Mouse (Mus musculus) limb, embryonic 11.5 days (tissue): ENCODE data around the gene Zfp945. TPM values are rescaled to one million over a fixed set of nuclear protein-coding genes. Genes with fewer than 3 reads are reported as not detected.

Experiments used
- ATAC-seq: fragments of 200-750 bp; cut with Nextera tagmentation; 2 replicates; pipeline ENCODE4 v1.8.0; 2017; ENCODE audit warnings: low read depth; ENCODE audit not compliant: insufficient number of reproducible peaks, low FRiP score, low TSS enrichment
- DNase-seq: peaks from one replicate; pipeline ENCODE4 v3.0.0-alpha.2; 2015; ENCODE audit warnings: low spot score
- H3K27ac ChIP-seq: fragments of 300-500 bp; sonication (generic); replicated peaks from 2 replicates; pipeline ENCODE4 v1.5.1; 2014; ENCODE audit warnings: low read depth, mild to moderate bottlenecking, low read length
- H3K27me3 ChIP-seq: fragments of 300-500 bp; sonication (generic); 2 replicates; pipeline ENCODE4 v1.6.1; 2014; ENCODE audit warnings: mild to moderate bottlenecking, low read length, mixed read lengths; ENCODE audit not compliant: control insufficient read depth, insufficient read depth
- H3K36me3 ChIP-seq: fragments of 300-500 bp; sonication (generic); 2 replicates; pipeline ENCODE4 v1.6.1; 2014; ENCODE audit warnings: mild to moderate bottlenecking, low read length, moderate library complexity, mixed read lengths; ENCODE audit not compliant: control insufficient read depth, insufficient read depth
- H3K4me1 ChIP-seq: fragments of 300-500 bp; sonication (generic); 2 replicates; pipeline ENCODE4 v1.6.1; 2014; ENCODE audit warnings: low read length, mixed read lengths; ENCODE audit not compliant: control insufficient read depth, insufficient read depth
- H3K4me2 ChIP-seq: fragments of 300-500 bp; sonication (generic); 2 replicates; pipeline ENCODE4 v1.6.1; 2014; ENCODE audit warnings: low read depth, mild to moderate bottlenecking, moderate library complexity; ENCODE audit not compliant: severe bottlenecking
- H3K4me3 ChIP-seq: fragments of 300-500 bp; sonication (generic); 2 replicates; pipeline ENCODE4 v1.5.1; 2014; ENCODE audit warnings: low read depth, low read length
- H3K9ac ChIP-seq: fragments of 300-500 bp; sonication (generic); 2 replicates; pipeline ENCODE4 v1.6.1; 2014; ENCODE audit warnings: mild to moderate bottlenecking, low read length
- H3K9me3 ChIP-seq: fragments of 300-500 bp; sonication (generic); 2 replicates; pipeline ENCODE4 v1.6.1; 2016; ENCODE audit warnings: low read length; ENCODE audit not compliant: control insufficient read depth
- WGBS: fragments of 180-500 bp; shearing (Covaris S2); extraction: QIAGEN DNeasy Blood & Tissue Kit; methylation state at CpG from one replicate; pipeline ENCODE4 v1.1.7; 2014; 5-methylcytosine and 5-hydroxymethylcytosine counted together
- polyA plus RNA-seq: library from polyadenylated mRNA; unstranded; fragments of >200 nt; fragmentation: Nextera tagmentation; extraction: Ambion mirVana; gene quantifications from 2 replicates; pipeline ENCODE4 v1.2.1, GENCODE M21; 2014

The Zfp945 gene
- polyA plus RNA-seq, 1 experiment from 2014 or later = 22.1 TPM

DNA sequence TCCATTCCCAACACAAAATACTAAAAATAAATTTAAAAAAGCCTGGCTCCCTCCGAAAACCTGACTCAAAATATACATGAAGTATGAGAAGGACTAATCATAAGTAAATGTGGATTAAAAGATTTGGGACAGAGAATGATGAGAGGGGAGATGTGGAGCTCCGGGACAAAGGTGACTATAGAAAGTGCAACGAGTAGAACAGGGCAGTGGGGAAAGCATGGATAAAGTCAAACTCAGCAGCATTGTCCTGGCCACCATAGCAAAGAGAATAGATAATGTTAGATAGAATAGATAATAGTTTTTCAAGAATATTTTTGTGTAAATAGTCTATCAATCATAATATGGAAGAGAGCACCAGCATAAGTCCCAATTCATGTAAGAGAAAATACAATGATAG is 48.7 kb downstream of the Zfp945 start:
- Histone ChIP-seq H3K4me2 (peak overlapping the region; percentile 46; the same call in 1 of the 2 replicates), H3K36me3 (no peaks in the 10 kb centered on the region), H3K9ac (no peak overlapping the region), H3K27me3 (no peaks in the 10 kb centered on the region), H3K9me3 (no peaks in the 10 kb centered on the region), H3K4me1 (no peaks in the 10 kb centered on the region), H3K27ac (no peak overlapping the region), H3K4me3 (peak overlapping the region; percentile 62; the same call in 1 of the 2 replicates)
- 82% methylated on average over 3 of the region's 3 CpGs for WGBS
- no peak for DNase-seq
- ATAC-seq = no peak

GRCm38 (mm10) chr17:22817471-22818198 is 49.3 kb downstream of the Zfp945 start:
- H3K27ac ChIP-seq = peak overlapping the region; percentile 21; the same call in 1 of the 2 replicates

DNA sequence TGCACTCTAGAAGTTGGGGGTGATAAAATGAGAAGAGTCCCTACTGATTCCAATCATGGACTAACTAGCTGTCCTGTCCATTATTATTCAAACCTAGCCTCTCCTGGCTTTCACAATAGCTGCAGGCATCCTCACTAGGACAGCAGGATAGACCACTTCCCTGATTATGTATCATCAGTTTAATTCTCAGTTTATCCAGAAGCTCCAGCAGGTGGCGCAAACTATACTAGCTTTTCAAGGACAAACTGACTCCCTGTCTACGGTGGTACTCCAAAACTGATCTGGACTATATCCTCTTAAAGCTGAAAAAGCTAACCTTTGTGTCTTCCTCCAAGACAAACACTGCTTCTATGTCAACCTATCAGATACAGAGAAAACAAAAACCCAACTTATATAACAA is 67.2 kb downstream of the Zfp945 start:
- Histone ChIP-seq H3K27ac (no peak overlapping the region), H3K9ac (no peak overlapping the region), H3K36me3 (no peaks in the 10 kb centered on the region), H3K4me2 (no peak overlapping the region), H3K4me1 (no peaks in the 10 kb centered on the region), H3K27me3 (no peaks in the 10 kb centered on the region), H3K9me3 (no peaks in the 10 kb centered on the region), H3K4me3 (no peak overlapping the region)
- WGBS = 67% methylated on average over 2 of the region's 2 CpGs
- ATAC-seq (no peak), DNase-seq (no peak)

More at GRCm38 (mm10) chr17:22817471-22818198, 49.3 kb downstream of the Zfp945 start:
- no peaks in the 10 kb centered on the region for H3K4me1 ChIP-seq
- peak overlapping the region; percentile 46 for H3K4me2 ChIP-seq
- H3K9ac ChIP-seq = peak overlapping the region; percentile 82
- peak; percentile 93 for ATAC-seq
- peak overlapping the region; percentile 62 for H3K4me3 ChIP-seq
- no peaks in the 10 kb centered on the region for H3K27me3 ChIP-seq
- H3K9me3 ChIP-seq = no peaks in the 10 kb centered on the region
- no peaks in the 10 kb centered on the region for H3K36me3 ChIP-seq
- WGBS = 1% methylated on average over 28 of the region's 28 CpGs
- DNase-seq = peak; percentile 80

Other genes with a start within 250 kb of the Zfp945 start
- not detected in 2 replicates for gene Vmn2r113, start 75.8 kb upstream of the Zfp945 start, polyA plus RNA-seq
- not detected in 2 replicates for gene Vmn2r-ps130, start 194.0 kb upstream of the Zfp945 start, polyA plus RNA-seq